Mouse (Mus musculus): ENCODE results near the gene Sohlh1. TPM values are rescaled to one million over a fixed set of nuclear protein-coding genes. Genes with fewer than 3 reads are reported as not detected.

Sohlh1 gene
- not detected in 2 replicates for total RNA-seq (2023)

DNA sequence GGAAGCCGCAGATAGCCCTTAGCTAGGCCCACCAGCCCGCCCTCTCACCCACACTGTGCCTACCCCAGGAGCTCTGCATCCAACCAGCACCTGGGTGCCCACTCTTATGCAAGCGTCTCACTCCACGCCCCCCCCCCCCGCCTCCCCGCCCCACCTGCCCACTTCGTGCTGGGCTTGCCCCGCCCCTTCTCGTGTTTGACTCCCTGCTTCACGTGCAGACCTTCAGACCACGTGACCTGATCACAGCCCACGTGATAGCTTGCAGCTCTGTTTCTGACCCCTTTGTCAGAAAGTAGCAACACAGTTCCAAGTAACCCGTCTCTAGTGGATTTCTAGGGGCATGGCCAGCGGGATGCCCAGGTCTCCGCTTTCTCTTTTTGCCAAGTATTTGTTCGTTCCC, at the start of gene Sohlh1:
Gene Sohlh1 (minus strand): TSS at position 23 of the 400 bp plus-strand sequence.

GRCm38 (mm10) chr2:25863337-25864131, 16.5 kb upstream of the Sohlh1 start, which contains the start of gene Kcnt1:
Gene Kcnt1 (plus strand): TSS chr2:25863734.

GRCm38 (mm10) chr2:25822806-25823205, 24.2 kb downstream of the Sohlh1 start, which contains the start of gene Lcn9:
Gene Lcn9 (plus strand): TSS chr2:25823153.

GRCm38 (mm10) chr2:25815748-25816147, 31.3 kb downstream of the Sohlh1 start, which contains the start of gene Glt6d1:
Gene Glt6d1 (minus strand): TSS chr2:25815848.

Other genes with a start within 250 kb of the Sohlh1 start
- gene Rabl6, start 238.7 kb downstream of the Sohlh1 start, total RNA-seq (2023), result 38.3 and 38.7 TPM in 2 replicates
- gene Ccdc183, start 229.6 kb downstream of the Sohlh1 start, total RNA-seq (2023), result not detected in 2 replicates
- gene Tmem141, start 225.2 kb downstream of the Sohlh1 start, total RNA-seq (2023), result 1.6 and 3.9 TPM in 2 replicates
- 0.29 TPM in 1 of 2 replicates, not detected in the other for gene Fcna, start 219.2 kb downstream of the Sohlh1 start, total RNA-seq (2023)
- not detected in 2 replicates for gene Lcn8, start 194.1 kb downstream of the Sohlh1 start, total RNA-seq (2023)
- not detected in 2 replicates for gene Lcn5, start 189.3 kb downstream of the Sohlh1 start, total RNA-seq (2023)
- not detected in 2 replicates for gene Lcn6, start 170.5 kb downstream of the Sohlh1 start, total RNA-seq (2023)
- gene Lcn10, start 164.5 kb downstream of the Sohlh1 start, total RNA-seq (2023), result not detected in 2 replicates
- not detected in 2 replicates for gene Obp2a, start 147.2 kb downstream of the Sohlh1 start, total RNA-seq (2023)
- gene Bmyc, start 140.5 kb downstream of the Sohlh1 start, total RNA-seq (2023), result 3.0 and 5.2 TPM in 2 replicates
- not detected in 2 replicates for gene Obp2b, start 110.2 kb downstream of the Sohlh1 start, total RNA-seq (2023)
- not detected in 2 replicates for gene Lcn3, start 81.7 kb downstream of the Sohlh1 start, total RNA-seq (2023)
- gene Lcn11, start 70.2 kb downstream of the Sohlh1 start, total RNA-seq (2023), result not detected in 2 replicates
- not detected in 2 replicates for gene Gm13539, start 65.0 kb downstream of the Sohlh1 start, total RNA-seq (2023)
- not detected in 2 replicates for gene Glt6d1, start 31.4 kb downstream of the Sohlh1 start, total RNA-seq (2023)
- gene Lcn9, start 24.1 kb downstream of the Sohlh1 start, total RNA-seq (2023), result not detected in 2 replicates
- not detected in 2 replicates for gene Kcnt1, start 16.5 kb upstream of the Sohlh1 start, total RNA-seq (2023)
- gene Camsap1, start 136.0 kb upstream of the Sohlh1 start, total RNA-seq (2023), result 2.5 and 10.0 TPM in 2 replicates
- 7.5 and 10.3 TPM in 2 replicates for gene Ubac1, start 174.5 kb upstream of the Sohlh1 start, total RNA-seq (2023)